Mouse (Mus musculus): ENCODE results near the gene Mettl13.

DNA sequence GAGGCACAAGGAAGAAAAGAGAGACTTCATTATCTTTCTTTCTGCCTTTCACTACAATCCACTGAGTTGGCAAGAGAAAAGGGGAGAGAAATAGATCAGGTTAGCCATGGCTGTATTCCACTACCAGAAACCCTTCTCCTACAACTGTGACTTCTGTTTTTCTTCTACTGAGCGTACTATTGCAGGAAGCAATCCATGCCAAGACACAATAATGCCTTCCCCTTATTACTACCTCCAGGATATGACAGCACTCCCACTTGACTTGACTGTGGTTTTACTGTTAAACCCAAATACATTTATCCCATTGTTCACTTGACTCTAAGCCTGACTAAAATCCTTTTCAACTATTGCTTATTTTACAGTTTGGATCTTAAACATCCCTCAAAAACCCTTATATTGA is 14.9 kb upstream of the Mettl13 start:
- TF ChIP-seq POLR2A (IDR thresholded peaks at IDR 0.05; ENCODE audit: borderline replicate concordance, extremely low read depth, low read depth, low read length) (no peak), CTCF (IDR thresholded peaks at IDR 0.05; ENCODE audit: insufficient read depth, low read length) (no peak)

All from lung, adult 2 months (tissue).